Mouse (Mus musculus) heart, embryonic 15.5 days (tissue): ENCODE measurements around the gene Zfand2b. TPM values are rescaled to one million over a fixed set of nuclear protein-coding genes. Genes with fewer than 3 reads are reported as not detected.
A peak's percentile ranks its signal among the peaks of the same experiment; 100 is the strongest.

Experiments
- ATAC-seq: fragments of 200-750 bp; cut with Nextera tagmentation; replicated peaks from 2 replicates; pipeline ENCODE4 v1.8.0; 2017; ENCODE audit warnings: low read depth, moderate TSS enrichment; ENCODE audit not compliant: insufficient number of reproducible peaks, insufficient read depth, low FRiP score
- H3K27ac ChIP-seq: fragments of 300-500 bp; sonication (generic); 2 replicates; pipeline ENCODE4 v1.5.1; 2015; ENCODE audit warnings: mild to moderate bottlenecking, inconsistent platforms
- H3K27me3 ChIP-seq: fragments of 300-500 bp; sonication (generic); 2 replicates; pipeline ENCODE4 v1.6.1; 2015; ENCODE audit warnings: inconsistent platforms
- H3K36me3 ChIP-seq: fragments of 300-500 bp; sonication (generic); 2 replicates; pipeline ENCODE4 v1.6.1; 2015; ENCODE audit warnings: mild to moderate bottlenecking, inconsistent platforms
- H3K4me1 ChIP-seq: fragments of 300-500 bp; sonication (generic); replicated peaks from 2 replicates; pipeline ENCODE4 v1.6.1; 2015; ENCODE audit warnings: inconsistent platforms
- H3K4me2 ChIP-seq: fragments of 300-500 bp; sonication (generic); 2 replicates; pipeline ENCODE4 v1.6.1; 2015; ENCODE audit warnings: inconsistent platforms, mild to moderate bottlenecking, moderate library complexity
- H3K4me3 ChIP-seq: fragments of 300-500 bp; sonication (generic); 2 replicates; pipeline ENCODE4 v1.5.1; 2015; ENCODE audit warnings: mild to moderate bottlenecking, inconsistent platforms
- H3K9ac ChIP-seq: fragments of 300-500 bp; sonication (generic); 2 replicates; pipeline ENCODE4 v1.6.1; 2015; ENCODE audit warnings: mild to moderate bottlenecking, inconsistent platforms
- H3K9me3 ChIP-seq: fragments of 300-500 bp; sonication (generic); replicated peaks from 2 replicates; pipeline ENCODE4 v1.6.1; 2016; ENCODE audit warnings: inconsistent platforms
- WGBS: fragments of 180-500 bp; shearing (Covaris S2); methylation state at CpG from one replicate; pipeline ENCODE4 v1.1.7; 2015; ENCODE audit warnings: mixed read lengths; 5-methylcytosine and 5-hydroxymethylcytosine counted together
- microRNA-seq: library from miRNA; unstranded; fragments of <30 nt; microRNA quantifications from one replicate; pipeline ENCODE4, GENCODE M21; 2016
- polyA plus RNA-seq: library from polyadenylated mRNA; unstranded; fragments of >200 nt; fragmentation: Nextera tagmentation; extraction: Ambion mirVana; gene quantifications from 2 replicates; pipeline ENCODE4 v1.2.1, GENCODE M21; 2015

Gene Zfand2b
- polyA plus RNA-seq, 1 experiment from 2014 or later, result 26.5 TPM

- H3K36me3 ChIP-seq, result peaks cover 29% of the 10 kb centered on the region
- no peak overlapping the region for H3K9ac ChIP-seq
- H3K4me3 ChIP-seq, result peak overlapping the region; percentile 72; the same call in 1 of the 2 replicates
- H3K27me3 ChIP-seq, result peaks cover 31% of the 10 kb centered on the region
- H3K9me3 ChIP-seq, result no peaks in the 10 kb centered on the region
- peak overlapping the region; percentile 98 for H3K4me2 ChIP-seq
- H3K4me1 ChIP-seq, result peaks cover 32% of the 10 kb centered on the region
- WGBS, result 68% methylated on average over 13 of the region's 13 CpGs
- H3K27ac ChIP-seq, result no peak overlapping the region
- no peak for ATAC-seq
Measured at GRCm38 (mm10) chr1:75216797-75217585, 48.5 kb downstream of the Zfand2b start.

- H3K36me3 ChIP-seq, result peaks cover 26% of the 10 kb centered on the region
- H3K4me1 ChIP-seq, result peaks cover 26% of the 10 kb centered on the region
- H3K27ac ChIP-seq, result peak overlapping the region; percentile 38; the same call in 1 of the 2 replicates
- WGBS, result under 1% methylated on average over 6 of the region's 6 CpGs
- H3K9ac ChIP-seq, result peak overlapping the region; percentile 67
- peak overlapping the region; percentile 72 for H3K4me3 ChIP-seq
- H3K27me3 ChIP-seq, result peaks cover 31% of the 10 kb centered on the region
- no peak for ATAC-seq
- H3K9me3 ChIP-seq, result no peaks in the 10 kb centered on the region
- peak overlapping the region; percentile 98 for H3K4me2 ChIP-seq
Measured at GRCm38 (mm10) chr1:75217893-75218226, 49.4 kb downstream of the Zfand2b start.

GRCm38 (mm10) chr1:75218227-75219001 is 50.0 kb downstream of the Zfand2b start:
- Histone ChIP-seq H3K4me2 (peak overlapping the region; percentile 98), H3K4me1 (peaks cover 26% of the 10 kb centered on the region), H3K9me3 (no peaks in the 10 kb centered on the region), H3K27me3 (peaks cover 31% of the 10 kb centered on the region), H3K27ac (peak overlapping the region; percentile 38), H3K9ac (peak overlapping the region; percentile 67), H3K4me3 (peak overlapping the region; percentile 72), H3K36me3 (peaks cover 23% of the 10 kb centered on the region)
- peak; percentile 54 for ATAC-seq
- WGBS, result 2% methylated on average over 38 of the region's 38 CpGs

GRCm38 (mm10) chr1:75219078-75219477 is 50.6 kb downstream of the Zfand2b start:
- Histone ChIP-seq H3K9ac (peak overlapping the region; percentile 67), H3K4me2 (peak overlapping the region; percentile 98), H3K4me1 (peaks cover 26% of the 10 kb centered on the region), H3K27ac (peak overlapping the region; percentile 38), H3K36me3 (peaks cover 17% of the 10 kb centered on the region), H3K27me3 (peaks cover 31% of the 10 kb centered on the region), H3K4me3 (peak overlapping the region; percentile 72), H3K9me3 (no peaks in the 10 kb centered on the region)
- peak; percentile 87 for ATAC-seq
- 0% methylated on average over 24 of the region's 24 CpGs for WGBS

GRCm38 (mm10) chr1:75219531-75219930 is 51.1 kb downstream of the Zfand2b start, which contains the start of gene Tuba4a:
Gene Tuba4a (minus strand): TSS chr1:75219865.
- 2% methylated on average over 34 of the region's 34 CpGs for WGBS
- Histone ChIP-seq H3K9ac (peak within 1 kb of the TSS; percentile 67), H3K4me3 (peak within 1 kb of the TSS; percentile 72), H3K27ac (peak within 1 kb of the TSS; percentile 38), H3K36me3 (peaks cover 13% of the 10 kb centered on the region; the same call in 1 of the 2 replicates), H3K9me3 (no peaks in the 10 kb centered on the region), H3K27me3 (peaks cover 31% of the 10 kb centered on the region), H3K4me2 (peak within 1 kb of the TSS; percentile 98), H3K4me1 (peaks cover 24% of the 10 kb centered on the region)
- peak; percentile 48 for ATAC-seq

Small RNAs within 50 kb of the gene (microRNA-seq; reads per million reads assigned to microRNA genes)
- gene Gm27943, result not detected

Other genes starting within 250 kb of the Zfand2b start
- 0.08 TPM in 1 of 2 replicates, not detected in the other for gene Cfap65, start 233.0 kb upstream of the Zfand2b start, polyA plus RNA-seq
- 0.09 and 0.13 TPM in 2 replicates for gene Ihh, start 217.0 kb upstream of the Zfand2b start, polyA plus RNA-seq
- 7.2 and 8.9 TPM in 2 replicates for gene Nhej1, start 43.4 kb upstream of the Zfand2b start, polyA plus RNA-seq
- gene Slc23a3, start 34.8 kb upstream of the Zfand2b start, polyA plus RNA-seq, result 0.53 and 1.2 TPM in 2 replicates
- gene Cnppd1, start 25.9 kb upstream of the Zfand2b start, polyA plus RNA-seq, result 33.7 and 39.3 TPM in 2 replicates
- 30.7 and 41.6 TPM in 2 replicates for gene Retreg2, start 25.9 kb upstream of the Zfand2b start, polyA plus RNA-seq
- gene Abcb6, start 11.7 kb downstream of the Zfand2b start, polyA plus RNA-seq, result 12.9 and 14.1 TPM in 2 replicates
- 24.3 and 25.9 TPM in 2 replicates for gene Ankzf1, start 23.5 kb downstream of the Zfand2b start, polyA plus RNA-seq
- 27.1 and 31.0 TPM in 2 replicates for gene Atg9a, start 23.6 kb downstream of the Zfand2b start, polyA plus RNA-seq
- gene Glb1l, start 42.2 kb downstream of the Zfand2b start, polyA plus RNA-seq, result 9.4 and 11.4 TPM in 2 replicates
- gene Stk16, start 42.2 kb downstream of the Zfand2b start, polyA plus RNA-seq, result 73.6 and 96.9 TPM in 2 replicates
- 41.9 and 56.7 TPM in 2 replicates for gene Tuba4a, start 51.2 kb downstream of the Zfand2b start, polyA plus RNA-seq
- 0.23 TPM in 1 of 2 replicates, not detected in the other for gene A630095N17Rik, start 63.5 kb downstream of the Zfand2b start, polyA plus RNA-seq
- gene Dnajb2, start 67.8 kb downstream of the Zfand2b start, polyA plus RNA-seq, result 41.4 and 43.0 TPM in 2 replicates
- gene Ptprn, start 95.9 kb downstream of the Zfand2b start, polyA plus RNA-seq, result 0.45 and 1.0 TPM in 2 replicates
- 0.18 and 2.4 TPM in 2 replicates for gene Resp18, start 109.8 kb downstream of the Zfand2b start, polyA plus RNA-seq
- gene Dnpep, start 149.3 kb downstream of the Zfand2b start, polyA plus RNA-seq, result 108 and 123 TPM in 2 replicates
- 374 and 419 TPM in 2 replicates for gene Des, start 191.7 kb downstream of the Zfand2b start, polyA plus RNA-seq
- 44.5 and 54.4 TPM in 2 replicates for gene Speg, start 206.7 kb downstream of the Zfand2b start, polyA plus RNA-seq